Mouse (Mus musculus) lung, embryonic 16.5 days (tissue): Measurements from ENCODE around the gene Enho. TPM values are rescaled to one million over a fixed set of nuclear protein-coding genes. Genes with fewer than 3 reads are reported as not detected.

Experiments used
- ATAC-seq: fragments of 200-750 bp; cut with Nextera tagmentation; 2 replicates; pipeline ENCODE4 v1.8.0; 2017; ENCODE audit warnings: low read depth, mild to moderate bottlenecking, moderate library complexity
- H3K27ac ChIP-seq: fragments of 300-500 bp; sonication (generic); 2 replicates; pipeline ENCODE4 v1.5.1; 2014; ENCODE audit warnings: mild to moderate bottlenecking, control low read depth, low read length
- H3K27me3 ChIP-seq: fragments of 300-500 bp; sonication (generic); 2 replicates; pipeline ENCODE4 v1.6.1; 2014; ENCODE audit warnings: low read depth, low read length, mixed read lengths; ENCODE audit not compliant: control insufficient read depth, insufficient read depth
- H3K36me3 ChIP-seq: fragments of 300-500 bp; sonication (generic); 2 replicates; pipeline ENCODE4 v1.6.1; 2014; ENCODE audit warnings: low read length; ENCODE audit not compliant: control insufficient read depth, insufficient read depth
- H3K4me1 ChIP-seq: fragments of 300-500 bp; sonication (generic); replicated peaks from 2 replicates; pipeline ENCODE4 v1.6.1; 2014; ENCODE audit warnings: low read length, mixed read lengths; ENCODE audit not compliant: control insufficient read depth, insufficient read depth
- H3K4me2 ChIP-seq: fragments of 300-500 bp; sonication (generic); 2 replicates; pipeline ENCODE4 v1.6.1; 2014; ENCODE audit warnings: low read depth, low read length, control low read depth
- H3K4me3 ChIP-seq: fragments of 300-500 bp; sonication (generic); 2 replicates; pipeline ENCODE4 v1.5.1; 2014; ENCODE audit warnings: mild to moderate bottlenecking, low read length, control low read depth
- H3K9ac ChIP-seq: fragments of 300-500 bp; sonication (generic); 2 replicates; pipeline ENCODE4 v1.6.1; 2014; ENCODE audit warnings: low read length, control low read depth
- H3K9me3 ChIP-seq: fragments of 300-500 bp; sonication (generic); 2 replicates; pipeline ENCODE4 v1.6.1; 2016; ENCODE audit warnings: low read length; ENCODE audit not compliant: control insufficient read depth
- WGBS: fragments of 180-500 bp; shearing (Covaris S2); extraction: QIAGEN DNeasy Blood & Tissue Kit; methylation state at CpG from one replicate; pipeline ENCODE4 v1.1.7; 2014; 5-methylcytosine and 5-hydroxymethylcytosine counted together
- polyA plus RNA-seq: library from polyadenylated mRNA; unstranded; fragments of >200 nt; fragmentation: Nextera tagmentation; extraction: Ambion mirVana; gene quantifications from 2 replicates; pipeline ENCODE4 v1.2.1, GENCODE M21; 2015

Enho gene
- polyA plus RNA-seq, 1 experiment from 2014 or later: 7.8 TPM

DNA sequence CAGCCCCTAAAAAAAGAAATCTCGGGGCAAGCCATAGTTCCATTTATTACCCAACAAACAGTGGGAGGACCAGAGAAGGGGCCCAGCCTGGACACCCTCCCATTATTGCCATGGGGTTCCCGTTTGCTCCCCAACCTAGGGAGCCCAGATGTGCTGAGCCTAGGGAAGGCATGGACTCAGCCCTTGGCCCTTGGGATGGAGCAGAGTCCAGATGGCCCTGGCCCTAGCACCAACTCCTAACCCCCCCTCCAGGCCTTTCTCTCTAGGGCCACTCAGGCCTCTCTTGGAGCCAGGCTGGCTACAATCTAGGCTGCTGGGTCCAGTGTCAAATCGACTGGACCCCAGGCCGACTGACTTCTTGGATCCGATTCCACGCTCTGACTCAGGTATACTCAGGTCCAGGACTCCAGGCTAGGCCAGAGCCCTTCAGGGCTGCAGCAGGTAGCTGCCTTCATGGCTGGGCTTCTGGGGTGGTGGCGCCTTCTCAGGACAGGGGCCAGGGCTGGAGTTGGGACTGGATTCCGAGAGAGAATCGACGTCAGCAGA is 1.9 kb downstream of the Enho start:
- no peak overlapping the region for H3K4me3 ChIP-seq
- H3K27me3 ChIP-seq: peaks cover 6% of the 10 kb centered on the region; the same call in 1 of the 2 replicates
- no peak for ATAC-seq
- WGBS: 88% methylated on average over 10 of the region's 10 CpGs
- no peak overlapping the region for H3K4me2 ChIP-seq
- peaks cover 3% of the 10 kb centered on the region; the same call in 1 of the 2 replicates for H3K4me1 ChIP-seq
- H3K36me3 ChIP-seq: no peaks in the 10 kb centered on the region
- no peak overlapping the region for H3K27ac ChIP-seq
- no peaks in the 10 kb centered on the region for H3K9me3 ChIP-seq
- H3K9ac ChIP-seq: no peak overlapping the region

DNA sequence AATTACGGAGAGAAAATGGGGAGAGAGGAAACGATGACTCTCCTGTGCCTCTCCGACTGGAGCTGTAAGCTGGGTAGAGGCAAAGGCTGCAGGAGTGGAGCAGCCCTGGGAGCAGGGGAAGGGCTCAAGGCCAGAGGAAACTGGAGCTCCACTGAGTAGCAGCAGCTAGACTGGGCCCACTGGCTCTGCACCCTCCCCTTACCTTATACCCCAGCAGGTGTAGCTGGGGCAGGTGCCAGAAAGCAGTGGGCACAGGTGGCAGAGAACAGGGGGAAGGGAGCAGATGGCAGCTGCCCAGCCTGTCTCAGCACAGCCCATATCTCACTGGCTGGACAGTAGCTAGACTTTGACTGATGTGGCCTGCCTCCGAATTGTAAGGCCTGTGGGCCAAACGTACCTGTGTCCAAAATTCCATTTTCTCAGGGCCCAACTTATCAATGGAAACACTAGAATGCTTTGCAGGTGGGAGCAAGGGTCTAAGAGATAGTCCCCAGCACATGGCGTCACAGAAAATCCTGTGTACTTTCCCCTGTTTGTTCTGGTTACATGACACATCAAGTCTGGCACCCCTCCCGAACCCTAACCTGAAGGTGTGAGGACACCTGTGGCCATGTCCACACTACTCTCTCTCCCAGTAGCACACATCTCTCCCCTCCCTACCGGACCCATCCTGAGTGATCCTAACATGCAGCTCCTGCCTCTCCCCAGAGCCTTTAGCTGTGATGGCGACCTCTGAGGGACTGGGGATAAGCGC is 3.1 kb downstream of the Enho start:
- 71% methylated on average over 10 of the region's 10 CpGs for WGBS
- peaks cover 6% of the 10 kb centered on the region; the same call in 1 of the 2 replicates for H3K27me3 ChIP-seq
- no peak for ATAC-seq
- no peak overlapping the region for H3K4me3 ChIP-seq
- peak overlapping the region; percentile 32; the same call in 1 of the 2 replicates for H3K27ac ChIP-seq
- H3K9ac ChIP-seq: no peak overlapping the region
- no peaks in the 10 kb centered on the region for H3K9me3 ChIP-seq
- no peaks in the 10 kb centered on the region for H3K36me3 ChIP-seq
- H3K4me2 ChIP-seq: no peak overlapping the region
- peaks cover 7% of the 10 kb centered on the region for H3K4me1 ChIP-seq

DNA sequence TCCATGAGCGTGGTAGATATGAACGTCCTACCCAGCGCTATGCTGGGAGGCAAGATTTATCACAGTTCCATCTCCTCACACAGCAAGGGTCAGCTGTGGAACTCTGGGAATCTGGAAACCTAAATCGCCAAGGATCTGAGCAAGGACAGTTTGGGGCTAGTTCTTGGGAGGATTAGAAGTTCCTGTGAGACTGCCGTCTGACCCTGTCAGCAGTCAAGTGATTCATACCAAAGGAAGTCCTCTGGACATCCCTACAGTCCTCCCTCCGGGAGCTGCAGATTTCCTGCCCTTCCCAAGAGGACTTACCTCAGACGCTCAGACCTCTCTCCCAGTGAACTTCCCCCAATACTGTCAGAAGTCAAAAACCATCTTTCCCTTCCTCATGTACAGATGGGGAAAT is 3.8 kb downstream of the Enho start:
- ATAC-seq: no peak
- H3K27me3 ChIP-seq: peaks cover 6% of the 10 kb centered on the region; the same call in 1 of the 2 replicates
- peak overlapping the region; percentile 32; the same call in 1 of the 2 replicates for H3K27ac ChIP-seq
- WGBS: 33% methylated on average over 7 of the region's 7 CpGs
- no peaks in the 10 kb centered on the region for H3K36me3 ChIP-seq
- H3K9ac ChIP-seq: no peak overlapping the region
- H3K9me3 ChIP-seq: no peaks in the 10 kb centered on the region
- H3K4me1 ChIP-seq: peaks cover 14% of the 10 kb centered on the region
- no peak overlapping the region for H3K4me2 ChIP-seq
- H3K4me3 ChIP-seq: no peak overlapping the region

DNA sequence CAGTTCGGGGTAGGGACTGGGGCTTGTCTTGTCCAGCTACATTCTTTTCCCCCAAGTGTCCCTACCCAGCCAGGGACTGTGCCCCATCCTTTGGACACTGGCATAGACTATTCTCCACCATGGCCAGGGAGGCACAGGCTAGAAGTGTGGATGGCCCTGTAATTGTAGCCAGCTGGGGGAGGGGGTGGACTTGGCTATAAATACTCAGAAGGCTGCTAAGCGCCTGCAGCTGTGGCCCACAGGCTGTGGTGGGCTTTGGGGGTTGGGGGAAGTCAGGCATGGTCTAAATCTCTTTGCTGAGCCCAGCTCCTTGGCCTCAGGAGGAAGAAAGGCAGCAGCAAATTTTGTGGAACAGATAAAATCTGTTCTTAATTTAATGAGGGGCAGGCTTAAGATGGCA is 4.2 kb downstream of the Enho start:
- no peak overlapping the region for H3K4me3 ChIP-seq
- no peak overlapping the region for H3K4me2 ChIP-seq
- 65% methylated on average over 2 of the region's 2 CpGs for WGBS
- H3K36me3 ChIP-seq: no peaks in the 10 kb centered on the region
- H3K9ac ChIP-seq: no peak overlapping the region
- no peak overlapping the region for H3K27ac ChIP-seq
- ATAC-seq: no peak
- peaks cover 18% of the 10 kb centered on the region for H3K4me1 ChIP-seq
- H3K27me3 ChIP-seq: peaks cover 6% of the 10 kb centered on the region; the same call in 1 of the 2 replicates
- no peaks in the 10 kb centered on the region for H3K9me3 ChIP-seq

DNA sequence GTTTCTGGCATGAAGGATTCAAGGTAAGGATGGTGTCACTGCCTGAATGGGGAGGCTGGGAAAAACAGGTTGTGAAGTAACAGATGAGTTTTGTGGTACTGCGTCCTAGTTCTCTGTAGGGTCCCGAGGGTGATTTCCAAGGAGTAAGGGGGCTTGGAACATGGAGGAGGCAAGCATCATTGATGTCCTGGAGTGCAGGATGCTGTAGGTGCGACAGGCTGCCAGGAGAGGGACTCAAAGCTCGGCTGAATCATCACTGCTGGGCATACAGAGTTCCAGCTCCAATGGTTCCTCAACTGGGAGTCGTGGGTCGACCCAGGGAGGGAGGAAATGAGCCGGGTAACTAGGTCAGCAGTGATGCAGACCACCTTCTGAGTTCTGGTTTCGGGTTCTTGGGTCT is 4.9 kb downstream of the Enho start:
- H3K4me1 ChIP-seq: peaks cover 24% of the 10 kb centered on the region
- ATAC-seq: no peak

DNA sequence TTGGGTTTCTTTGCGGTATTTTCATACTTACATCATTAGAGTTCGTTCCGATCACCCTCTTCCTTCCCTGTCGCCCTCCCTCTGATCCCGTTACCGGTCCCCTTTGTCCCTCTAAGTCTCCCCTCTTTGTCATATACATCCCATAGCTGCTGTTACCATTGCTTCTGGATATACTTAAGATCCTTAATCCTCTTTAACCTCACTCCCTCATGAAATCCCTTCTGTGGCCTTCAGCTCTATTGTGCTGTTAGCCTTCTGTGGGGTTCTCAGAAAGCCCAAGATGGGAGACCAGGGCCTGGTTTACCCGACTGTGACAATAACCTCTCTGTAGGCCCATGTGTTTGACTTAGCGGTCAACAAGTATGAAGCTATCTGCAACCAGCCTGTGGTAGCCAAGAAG is 5.5 kb downstream of the Enho start:
- no peaks in the 10 kb centered on the region for H3K36me3 ChIP-seq
- 93% methylated on average over 8 of the region's 8 CpGs for WGBS
- H3K4me3 ChIP-seq: no peak overlapping the region
- peaks cover 25% of the 10 kb centered on the region for H3K4me1 ChIP-seq
- no peaks in the 10 kb centered on the region for H3K9me3 ChIP-seq
- no peak for ATAC-seq
- no peak overlapping the region for H3K27ac ChIP-seq
- H3K4me2 ChIP-seq: no peak overlapping the region
- no peak overlapping the region for H3K9ac ChIP-seq
- H3K27me3 ChIP-seq: peaks cover 6% of the 10 kb centered on the region; the same call in 1 of the 2 replicates

More for the DNA sequence above, 4.9 kb downstream of the Enho start:
- Histone ChIP-seq H3K36me3 (no peaks in the 10 kb centered on the region), H3K4me2 (no peak overlapping the region), H3K27ac (no peak overlapping the region), H3K27me3 (peaks cover 6% of the 10 kb centered on the region; the same call in 1 of the 2 replicates), H3K4me3 (no peak overlapping the region), H3K9me3 (no peaks in the 10 kb centered on the region), H3K9ac (no peak overlapping the region)
- 67% methylated on average over 8 of the region's 8 CpGs for WGBS

DNA sequence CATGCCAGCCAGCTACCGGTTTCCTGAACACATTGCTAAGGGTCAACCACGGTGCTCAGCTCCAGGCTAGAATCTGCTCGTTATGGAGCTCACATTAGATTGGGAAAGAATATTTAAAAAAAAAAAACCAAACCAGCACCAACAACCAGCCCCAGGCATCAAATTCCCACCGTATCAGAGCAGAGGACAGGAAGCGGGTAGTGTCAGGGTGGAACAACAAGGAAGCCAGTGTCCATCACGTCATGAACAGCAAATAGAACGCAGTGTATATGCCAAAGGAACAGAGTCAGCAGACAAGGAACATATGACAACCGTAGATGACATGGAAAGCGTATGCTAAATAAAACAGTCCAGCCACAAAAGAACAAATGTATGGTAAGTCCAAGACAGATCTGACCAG is 7.1 kb downstream of the Enho start:
- H3K9ac ChIP-seq: no peak overlapping the region
- H3K36me3 ChIP-seq: no peaks in the 10 kb centered on the region
- 54% methylated on average over 9 of the region's 9 CpGs for WGBS
- H3K9me3 ChIP-seq: no peaks in the 10 kb centered on the region
- H3K27me3 ChIP-seq: no peaks in the 10 kb centered on the region; the same call in 1 of the 2 replicates
- no peak overlapping the region for H3K4me2 ChIP-seq
- no peak overlapping the region for H3K27ac ChIP-seq
- no peak overlapping the region for H3K4me3 ChIP-seq
- no peak for ATAC-seq
- peaks cover 31% of the 10 kb centered on the region for H3K4me1 ChIP-seq

DNA sequence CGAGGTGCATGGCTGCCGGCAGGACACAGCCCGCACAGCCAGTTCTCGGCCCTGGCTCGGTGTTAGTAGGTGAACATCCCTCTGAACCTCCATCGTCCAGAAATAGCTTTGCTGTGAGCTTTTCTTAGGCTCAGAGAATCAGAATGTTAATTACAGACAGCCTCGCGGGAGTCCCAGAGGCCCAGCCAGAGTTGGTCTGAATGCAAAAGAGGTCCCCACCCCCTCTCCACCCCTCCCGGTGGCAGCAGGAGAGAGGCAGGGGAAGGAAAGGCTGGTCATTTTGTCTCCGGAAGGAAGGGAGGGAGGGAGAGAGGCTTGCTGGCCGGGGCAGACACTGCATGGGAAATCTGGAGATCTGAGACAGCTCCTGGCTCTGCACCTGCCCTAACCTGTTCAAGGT is 8.7 kb downstream of the Enho start:
- Histone ChIP-seq H3K27me3 (no peaks in the 10 kb centered on the region; the same call in 1 of the 2 replicates), H3K36me3 (no peaks in the 10 kb centered on the region), H3K9me3 (no peaks in the 10 kb centered on the region), H3K27ac (peak overlapping the region; percentile 49; the same call in 1 of the 2 replicates), H3K4me2 (peak overlapping the region; percentile 16; the same call in 1 of the 2 replicates), H3K4me1 (peaks cover 34% of the 10 kb centered on the region), H3K4me3 (no peak overlapping the region), H3K9ac (peak overlapping the region; percentile 44; the same call in 1 of the 2 replicates)
- peak; percentile 11; the same call in 1 of the 2 replicates for ATAC-seq
- 6% methylated on average over 11 of the region's 11 CpGs for WGBS

DNA sequence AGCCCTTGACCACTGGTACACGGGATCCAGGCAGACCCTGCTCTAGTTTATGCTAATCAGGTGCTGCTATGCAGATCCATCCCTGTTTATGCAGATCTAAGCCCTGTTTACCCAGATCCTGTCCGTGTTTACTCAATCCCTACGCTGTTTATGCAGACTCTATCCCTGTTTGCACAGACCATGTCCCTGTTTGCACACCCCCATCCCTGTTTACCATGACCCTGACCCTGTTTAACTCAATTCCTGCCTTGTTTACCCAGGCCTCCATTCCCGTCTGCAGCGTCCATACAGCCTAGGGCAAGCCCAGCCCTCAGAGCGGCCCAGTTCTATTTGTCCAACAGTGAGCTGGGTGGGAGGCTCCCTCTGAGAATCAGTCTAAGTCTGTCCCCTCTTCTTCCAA is 9.9 kb downstream of the Enho start:
- 25% methylated on average over 6 of the region's 6 CpGs for WGBS
- Histone ChIP-seq H3K9ac (no peak overlapping the region), H3K9me3 (no peaks in the 10 kb centered on the region), H3K36me3 (no peaks in the 10 kb centered on the region), H3K4me3 (no peak overlapping the region), H3K4me2 (no peak overlapping the region), H3K4me1 (peaks cover 34% of the 10 kb centered on the region), H3K27me3 (no peaks in the 10 kb centered on the region; the same call in 1 of the 2 replicates), H3K27ac (0 out of 2 replicates have a peak overlapping the region, but pooled peaks have one; percentile 29)
- 0 out of 2 replicates have a peak, but pooled peaks have one; percentile 16 for ATAC-seq
